Mouse (Mus musculus): Measurements from ENCODE around the gene Psmd4. TPM values are rescaled to one million over a fixed set of nuclear protein-coding genes. Genes with fewer than 3 reads are reported as not detected.

Psmd4 gene
- 234 and 248 TPM in 2 replicates for polyA plus RNA-seq (2011; ENCODE audit: insufficient read length, low read depth, missing spikeins)

DNA sequence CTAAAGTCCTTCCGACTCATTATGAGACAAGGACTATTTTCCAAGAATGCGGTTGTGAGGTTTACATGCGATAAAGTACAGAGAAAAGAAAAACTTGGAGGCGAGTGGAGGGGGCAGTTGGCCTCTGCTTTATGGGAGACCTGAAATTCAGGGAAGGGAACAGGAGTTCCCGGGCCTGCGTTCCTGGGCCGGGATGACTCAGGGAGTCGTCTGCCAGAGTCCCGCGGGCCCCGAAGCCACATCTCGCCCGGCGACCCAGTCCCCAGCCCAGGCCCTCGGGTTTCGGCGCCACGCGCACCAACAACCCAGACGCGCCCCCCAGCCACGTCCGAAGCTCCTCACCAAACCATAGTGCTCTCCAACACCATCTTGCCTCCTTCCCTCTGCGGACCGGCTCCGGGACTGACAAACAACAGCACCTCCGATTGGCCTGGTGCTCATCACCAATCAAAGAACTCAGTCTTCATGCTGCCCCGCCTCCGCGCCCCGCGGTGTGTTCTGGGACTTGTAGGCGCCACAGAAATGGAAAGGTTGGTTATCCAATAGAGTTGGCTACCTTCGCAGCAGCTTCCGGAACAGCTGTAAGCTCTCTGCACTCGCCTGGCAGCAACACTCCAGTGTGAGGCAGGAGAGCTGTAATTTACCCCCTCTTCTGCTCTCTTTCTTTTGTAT lies at the start of gene Psmd4:
Psmd4 (minus strand) TSS at position 449 of the 672 bp plus-strand sequence.
- TF ChIP-seq POLR2A (IDR thresholded peaks at IDR 0.05; ENCODE audit: low read depth, low read length) = peak; percentile 94
- no peak for TF ChIP-seq CTCF (IDR thresholded peaks at IDR 0.05; ENCODE audit: borderline replicate concordance, insufficient read depth, low read length)
- Histone ChIP-seq H3K4me1 (ENCODE audit: control insufficient read depth, insufficient read depth, low read length) (peaks cover 8% of the 10 kb centered on the region), H3K27ac (ENCODE audit: insufficient read depth, low read length) (peak within 1 kb of the TSS; percentile 19), H3K4me3 (ENCODE audit: insufficient read depth, low read length) (peak within 1 kb of the TSS; percentile 95)

DNA sequence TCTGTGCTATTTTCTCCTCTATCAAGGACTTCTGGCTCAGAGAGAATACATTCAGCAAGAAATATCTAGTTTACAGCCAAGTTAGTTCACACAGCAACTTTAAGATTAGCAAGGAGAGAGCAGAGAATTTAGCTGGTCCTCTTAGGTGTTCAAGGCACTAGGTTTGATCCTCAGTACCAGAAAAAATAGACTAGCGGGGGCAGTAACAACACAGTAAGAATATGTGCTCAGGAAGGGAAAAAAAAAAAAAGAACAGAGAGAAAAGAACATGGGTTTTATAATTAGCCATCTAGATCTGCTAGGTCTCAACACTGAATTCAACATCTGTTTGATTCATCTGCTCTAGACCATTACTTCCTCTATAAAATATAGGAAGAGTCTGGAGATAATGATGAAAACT lies 45.7 kb upstream of the Psmd4 start:
- H3K4me3 ChIP-seq (ENCODE audit: insufficient read depth, low read length) = no peak overlapping the region
- TF ChIP-seq POLR2A (IDR thresholded peaks at IDR 0.05; ENCODE audit: low read depth, low read length) (no peak), CTCF (IDR thresholded peaks at IDR 0.05; ENCODE audit: borderline replicate concordance, insufficient read depth, low read length) (no peak)
- H3K27ac ChIP-seq (ENCODE audit: insufficient read depth, low read length) = no peak overlapping the region
- H3K4me1 ChIP-seq (ENCODE audit: control insufficient read depth, insufficient read depth, low read length) = no peaks in the 10 kb centered on the region

DNA sequence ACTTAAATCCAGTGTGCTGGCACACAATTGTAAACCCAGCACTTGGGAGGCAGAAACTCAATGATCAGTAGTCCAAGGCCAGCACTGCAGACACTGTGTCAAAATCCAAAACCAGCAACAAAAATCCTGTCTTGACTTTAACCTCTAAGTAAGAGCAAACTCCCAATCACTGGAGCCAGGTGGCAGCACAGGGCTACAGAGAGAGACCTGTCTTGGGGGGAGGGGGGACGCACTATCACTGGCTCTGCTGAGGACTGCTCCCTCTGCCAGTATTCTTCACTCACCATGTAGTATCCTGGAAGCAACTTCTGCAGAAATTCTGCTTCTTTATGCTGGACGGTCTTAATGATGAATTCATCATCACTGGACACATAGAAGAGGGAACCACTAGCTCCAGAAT lies 29.2 kb upstream of the Psmd4 start:
- Histone ChIP-seq H3K4me3 (ENCODE audit: insufficient read depth, low read length) (no peak overlapping the region), H3K27ac (ENCODE audit: insufficient read depth, low read length) (no peak overlapping the region), H3K4me1 (ENCODE audit: control insufficient read depth, insufficient read depth, low read length) (no peaks in the 10 kb centered on the region)
- TF ChIP-seq POLR2A (IDR thresholded peaks at IDR 0.05; ENCODE audit: low read depth, low read length) = no peak
- no peak for TF ChIP-seq CTCF (IDR thresholded peaks at IDR 0.05; ENCODE audit: borderline replicate concordance, insufficient read depth, low read length)

DNA sequence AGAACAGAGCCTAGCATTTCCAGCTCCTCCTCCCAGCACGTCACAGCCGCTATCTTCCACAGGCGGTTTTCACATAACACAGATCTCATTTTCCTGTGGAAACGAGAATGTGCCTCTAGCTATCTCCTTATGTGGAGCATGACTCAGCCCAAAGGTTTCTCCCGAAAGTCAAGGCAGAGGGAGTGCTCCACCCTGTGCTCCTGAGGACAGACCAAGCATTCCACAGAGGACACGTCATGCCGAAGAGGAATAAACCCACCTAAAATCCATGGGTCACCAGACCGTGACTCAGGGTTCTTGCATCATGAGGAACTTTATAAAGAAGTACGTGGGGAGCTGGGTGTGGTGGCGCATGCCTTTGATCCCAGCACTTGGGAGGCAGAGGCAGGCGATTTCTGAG lies 24.2 kb upstream of the Psmd4 start:
- Histone ChIP-seq H3K27ac (ENCODE audit: insufficient read depth, low read length) (peak overlapping the region; percentile 53; the same call in 1 of the 2 replicates), H3K4me3 (ENCODE audit: insufficient read depth, low read length) (no peak overlapping the region), H3K4me1 (ENCODE audit: control insufficient read depth, insufficient read depth, low read length) (no peaks in the 10 kb centered on the region)
- TF ChIP-seq POLR2A (IDR thresholded peaks at IDR 0.05; ENCODE audit: low read depth, low read length) (no peak), CTCF (IDR thresholded peaks at IDR 0.05; ENCODE audit: borderline replicate concordance, insufficient read depth, low read length) (no peak)

DNA sequence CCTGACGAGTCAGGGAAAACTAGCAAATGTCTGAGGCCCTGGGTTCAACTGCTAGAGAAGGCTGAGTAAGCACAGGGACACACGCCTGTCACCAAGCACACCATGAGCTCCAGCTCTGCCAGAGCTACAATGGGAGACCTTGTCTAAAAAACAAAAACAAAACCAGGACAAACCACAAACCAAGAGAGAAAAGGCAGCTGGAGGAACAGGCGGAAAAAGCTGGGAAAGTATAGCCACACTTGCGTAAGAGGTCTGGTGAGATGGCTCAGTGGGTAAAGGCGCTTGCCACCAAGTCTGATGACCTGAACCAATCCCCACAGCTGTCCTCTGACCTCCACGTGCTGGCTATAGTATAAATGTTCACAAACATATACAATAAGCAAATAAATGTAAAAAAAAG lies 23.7 kb upstream of the Psmd4 start:
- no peak for TF ChIP-seq CTCF (IDR thresholded peaks at IDR 0.05; ENCODE audit: borderline replicate concordance, insufficient read depth, low read length)
- TF ChIP-seq POLR2A (IDR thresholded peaks at IDR 0.05; ENCODE audit: low read depth, low read length) = no peak
- Histone ChIP-seq H3K27ac (ENCODE audit: insufficient read depth, low read length) (peak overlapping the region; percentile 78), H3K4me1 (ENCODE audit: control insufficient read depth, insufficient read depth, low read length) (no peaks in the 10 kb centered on the region), H3K4me3 (ENCODE audit: insufficient read depth, low read length) (no peak overlapping the region)

DNA sequence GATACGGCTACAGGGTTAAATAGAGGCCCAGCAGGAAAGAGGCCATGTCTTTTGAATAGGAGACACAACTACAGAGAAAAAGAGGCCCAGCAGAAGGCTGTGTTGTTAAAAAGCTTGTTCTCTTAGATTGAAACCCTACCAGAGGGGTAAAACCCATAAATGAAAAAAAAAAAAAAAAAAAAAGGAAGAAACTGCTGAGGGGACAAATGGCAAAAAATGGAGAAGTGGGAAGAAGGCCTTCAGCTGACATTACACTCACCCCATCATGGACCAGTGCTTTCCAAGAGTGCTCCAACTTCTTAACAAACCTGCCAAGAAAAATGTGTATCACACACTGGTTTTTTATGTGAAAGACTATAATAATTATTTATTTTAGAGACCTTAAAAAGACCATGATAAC lies 23.1 kb upstream of the Psmd4 start:
- Histone ChIP-seq H3K4me3 (ENCODE audit: insufficient read depth, low read length) (no peak overlapping the region), H3K4me1 (ENCODE audit: control insufficient read depth, insufficient read depth, low read length) (no peaks in the 10 kb centered on the region), H3K27ac (ENCODE audit: insufficient read depth, low read length) (peak overlapping the region; percentile 78; the same call in 1 of the 2 replicates)
- TF ChIP-seq POLR2A (IDR thresholded peaks at IDR 0.05; ENCODE audit: low read depth, low read length) (no peak), CTCF (IDR thresholded peaks at IDR 0.05; ENCODE audit: borderline replicate concordance, insufficient read depth, low read length) (no peak)

DNA sequence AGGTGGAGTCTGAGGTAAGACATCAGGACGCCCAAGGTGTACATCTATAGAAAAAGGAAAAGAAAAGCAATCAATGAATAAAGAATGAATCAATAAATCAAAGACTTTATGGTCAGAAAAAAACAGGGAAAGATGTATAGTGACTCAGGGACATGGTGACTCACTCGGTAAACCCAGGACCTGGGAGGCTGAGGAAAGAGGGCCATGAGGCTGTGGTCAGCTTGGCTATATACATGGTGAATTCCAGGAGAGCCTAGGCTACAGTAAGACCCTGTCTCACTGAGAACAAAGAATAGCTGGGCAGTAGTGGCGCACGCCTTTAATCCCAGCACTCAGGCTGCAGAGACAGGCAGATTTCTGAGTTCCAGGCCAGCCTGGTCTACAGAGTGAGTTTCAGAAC lies 21.3 kb upstream of the Psmd4 start:
- TF ChIP-seq POLR2A (IDR thresholded peaks at IDR 0.05; ENCODE audit: low read depth, low read length) = no peak
- TF ChIP-seq CTCF (IDR thresholded peaks at IDR 0.05; ENCODE audit: borderline replicate concordance, insufficient read depth, low read length) = no peak
- no peaks in the 10 kb centered on the region for H3K4me1 ChIP-seq (ENCODE audit: control insufficient read depth, insufficient read depth, low read length)
- no peak overlapping the region for H3K4me3 ChIP-seq (ENCODE audit: insufficient read depth, low read length)
- H3K27ac ChIP-seq (ENCODE audit: insufficient read depth, low read length) = peak overlapping the region; percentile 69; the same call in 1 of the 2 replicates

DNA sequence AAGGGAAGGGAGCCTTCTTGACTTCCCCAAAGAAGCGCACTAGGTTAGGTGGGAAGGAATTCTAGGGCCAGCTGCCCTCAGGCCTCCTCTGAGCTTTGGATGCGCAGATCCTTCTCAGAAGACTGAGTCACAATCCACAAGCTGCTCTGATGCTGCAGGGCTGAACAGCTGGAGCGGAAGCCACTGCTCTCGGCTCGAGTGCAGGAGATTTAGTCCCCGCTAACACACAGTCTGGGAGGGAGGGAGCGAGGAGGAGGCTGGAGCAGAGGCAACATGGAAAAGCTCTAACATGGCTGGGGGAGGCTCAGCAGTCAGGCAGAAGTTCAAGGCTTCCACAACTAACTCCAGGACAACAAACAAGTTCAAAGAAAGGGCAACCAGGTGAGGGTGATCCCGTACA lies 15.7 kb upstream of the Psmd4 start:
- peak overlapping the region; percentile 16; the same call in 1 of the 2 replicates for H3K27ac ChIP-seq (ENCODE audit: insufficient read depth, low read length)

DNA sequence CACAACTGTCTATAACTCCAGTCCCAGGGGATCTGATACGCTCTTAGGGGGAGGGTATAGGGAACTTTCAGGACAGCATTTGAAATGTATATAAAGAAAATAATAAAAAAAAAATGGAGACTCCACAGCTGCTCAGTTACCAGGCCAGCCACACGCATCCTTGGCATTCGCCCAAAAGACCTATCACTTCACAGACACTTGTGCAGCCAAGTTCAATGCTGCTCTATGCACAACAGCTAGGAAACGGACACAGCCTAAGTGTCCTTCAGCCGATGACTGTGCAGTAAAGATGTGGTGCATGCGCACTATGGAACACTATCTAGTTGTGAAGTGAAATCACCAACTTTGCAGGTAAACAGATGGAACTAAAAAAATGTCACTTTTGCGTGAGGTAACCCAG lies 13.9 kb upstream of the Psmd4 start:
- H3K4me3 ChIP-seq (ENCODE audit: insufficient read depth, low read length) = no peak overlapping the region
- peaks cover 12% of the 10 kb centered on the region for H3K4me1 ChIP-seq (ENCODE audit: control insufficient read depth, insufficient read depth, low read length)
- H3K27ac ChIP-seq (ENCODE audit: insufficient read depth, low read length) = no peak overlapping the region
- TF ChIP-seq CTCF (IDR thresholded peaks at IDR 0.05; ENCODE audit: borderline replicate concordance, insufficient read depth, low read length) (no peak), POLR2A (IDR thresholded peaks at IDR 0.05; ENCODE audit: low read depth, low read length) (no peak)

More for the DNA sequence above, 15.7 kb upstream of the Psmd4 start:
- H3K4me3 ChIP-seq (ENCODE audit: insufficient read depth, low read length) = no peak overlapping the region
- H3K4me1 ChIP-seq (ENCODE audit: control insufficient read depth, insufficient read depth, low read length) = peaks cover 12% of the 10 kb centered on the region
- no peak for TF ChIP-seq CTCF (IDR thresholded peaks at IDR 0.05; ENCODE audit: borderline replicate concordance, insufficient read depth, low read length)
- TF ChIP-seq POLR2A (IDR thresholded peaks at IDR 0.05; ENCODE audit: low read depth, low read length) = no peak

DNA sequence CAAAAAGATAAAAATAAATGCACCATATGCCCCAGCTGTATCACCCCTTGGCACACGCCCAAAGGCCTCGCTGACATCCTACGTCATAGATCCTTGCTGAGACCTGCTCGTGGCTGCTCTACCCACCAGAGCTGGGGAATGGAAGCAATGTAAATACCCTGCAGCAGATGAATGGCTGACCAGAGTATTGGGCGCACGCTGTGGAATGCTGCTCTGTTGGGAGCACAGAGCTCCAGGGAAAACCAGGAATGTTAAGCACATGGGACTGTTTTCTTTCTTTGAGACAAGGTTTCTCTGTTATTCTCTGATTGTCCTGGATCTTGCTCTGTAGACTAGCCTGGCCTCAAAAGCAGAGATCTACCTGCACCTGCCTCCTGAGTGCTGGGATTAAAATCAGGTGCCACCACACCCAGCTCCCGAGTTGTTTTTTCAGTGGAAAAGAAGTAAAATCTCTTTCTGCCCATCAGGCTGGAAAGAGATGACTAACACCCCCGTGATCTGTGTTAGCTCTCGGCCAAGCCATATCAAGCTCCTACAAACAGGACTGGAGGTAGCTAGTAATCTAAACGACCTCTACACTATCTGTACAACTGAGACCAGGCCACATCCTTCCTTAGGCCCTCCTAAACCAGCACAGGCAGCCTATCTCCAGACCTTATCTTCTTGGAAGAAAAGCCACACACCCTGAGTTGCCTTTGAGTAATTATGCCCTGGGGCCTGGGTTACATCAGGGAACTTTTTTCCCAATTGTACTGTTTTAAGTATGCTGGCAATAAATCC lies 12.3 kb upstream of the Psmd4 start:
- H3K4me1 ChIP-seq (ENCODE audit: control insufficient read depth, insufficient read depth, low read length) = peaks cover 12% of the 10 kb centered on the region
- TF ChIP-seq POLR2A (IDR thresholded peaks at IDR 0.05; ENCODE audit: low read depth, low read length) (no peak), CTCF (IDR thresholded peaks at IDR 0.05; ENCODE audit: borderline replicate concordance, insufficient read depth, low read length) (no peak)
- H3K27ac ChIP-seq (ENCODE audit: insufficient read depth, low read length) = peak overlapping the region; percentile 50
- no peak overlapping the region for H3K4me3 ChIP-seq (ENCODE audit: insufficient read depth, low read length)
